Mouse (Mus musculus) hindbrain, postnatal 0 days (tissue): Measurements from ENCODE around the gene Aktip. TPM values are rescaled to one million over a fixed set of nuclear protein-coding genes. Genes with fewer than 3 reads are reported as not detected.

Experiments used
- ATAC-seq: fragments of 200-750 bp; cut with Nextera tagmentation; 2 replicates; pipeline ENCODE4 v1.8.0; 2017; ENCODE audit warnings: mild to moderate bottlenecking, moderate TSS enrichment, moderate library complexity
- DNase-seq: peaks from one replicate; pipeline ENCODE4 v3.0.0-alpha.2; 2015; ENCODE audit warnings: low spot score
- H3K27ac ChIP-seq: fragments of 300-500 bp; sonication (generic); 2 replicates; pipeline ENCODE4 v1.5.1; 2014; ENCODE audit warnings: mild to moderate bottlenecking
- H3K27me3 ChIP-seq: fragments of 300-500 bp; sonication (generic); 2 replicates; pipeline ENCODE4 v1.6.1; 2014; ENCODE audit warnings: low read length, mixed read lengths; ENCODE audit not compliant: insufficient read depth
- H3K36me3 ChIP-seq: fragments of 300-500 bp; sonication (generic); 2 replicates; pipeline ENCODE4 v1.6.1; 2014; ENCODE audit warnings: low read length, mixed read lengths; ENCODE audit not compliant: insufficient read depth
- H3K4me1 ChIP-seq: fragments of 300-500 bp; sonication (generic); 2 replicates; pipeline ENCODE4 v1.6.1; 2014; ENCODE audit warnings: antibody characterized with exemption, low read length, mixed read lengths; ENCODE audit not compliant: insufficient read depth
- H3K4me2 ChIP-seq: fragments of 300-500 bp; sonication (generic); 2 replicates; pipeline ENCODE4 v1.6.1; 2014; ENCODE audit warnings: low read depth, mild to moderate bottlenecking, low read length, moderate library complexity, mixed read lengths
- H3K4me3 ChIP-seq: fragments of 300-500 bp; sonication (generic); 2 replicates; pipeline ENCODE4 v1.5.1; 2014; ENCODE audit warnings: low read length
- H3K9ac ChIP-seq: fragments of 300-500 bp; sonication (generic); replicated peaks from 2 replicates; pipeline ENCODE4 v1.6.1; 2014; ENCODE audit warnings: mild to moderate bottlenecking, low read length, moderate library complexity, mixed read lengths
- H3K9me3 ChIP-seq: fragments of 300-500 bp; sonication (generic); 2 replicates; pipeline ENCODE4 v1.6.1; 2016; ENCODE audit warnings: low read length, mixed read lengths
- CTCF ChIP-seq: IDR thresholded peaks from 2 replicates; pipeline ENCODE4 v1.5.1; 2016; ENCODE audit warnings: antibody characterized with exemption, control low read depth, low read depth
- WGBS: fragments of 180-500 bp; shearing (Covaris S2); extraction: QIAGEN DNeasy Blood & Tissue Kit; methylation state at CpG from one replicate; pipeline ENCODE4 v1.1.7; 2014; 5-methylcytosine and 5-hydroxymethylcytosine counted together
- polyA plus RNA-seq: library from polyadenylated mRNA; unstranded; fragments of >200 nt; fragmentation: Nextera tagmentation; extraction: Ambion mirVana; gene quantifications from 2 replicates; pipeline ENCODE4 v1.2.1, GENCODE M21; 2015
- total RNA-seq: library from RNA; depleted of rRNA; stranded (reverse); fragments of >200 nt; gene quantifications from 2 replicates; pipeline ENCODE4 v1.2.3, GENCODE M21; 2014

Gene Aktip
- total and polyA plus RNA-seq, 2 experiments from 2014 or later = 134 to 186 TPM

GRCm38 (mm10) chr8:91114910-91115309 is 84.9 kb downstream of the Aktip start:
- Histone ChIP-seq H3K9me3 (no peaks in the 10 kb centered on the region), H3K4me2 (no peak overlapping the region), H3K9ac (no peak overlapping the region), H3K4me1 (no peaks in the 10 kb centered on the region), H3K4me3 (no peak overlapping the region), H3K36me3 (peaks cover 49% of the 10 kb centered on the region), H3K27me3 (no peaks in the 10 kb centered on the region), H3K27ac (no peak overlapping the region)
- WGBS = 74% methylated on average over 11 of the region's 11 CpGs
- DNase-seq (no peak), ATAC-seq (no peak)
- no peak for TF ChIP-seq CTCF

DNA sequence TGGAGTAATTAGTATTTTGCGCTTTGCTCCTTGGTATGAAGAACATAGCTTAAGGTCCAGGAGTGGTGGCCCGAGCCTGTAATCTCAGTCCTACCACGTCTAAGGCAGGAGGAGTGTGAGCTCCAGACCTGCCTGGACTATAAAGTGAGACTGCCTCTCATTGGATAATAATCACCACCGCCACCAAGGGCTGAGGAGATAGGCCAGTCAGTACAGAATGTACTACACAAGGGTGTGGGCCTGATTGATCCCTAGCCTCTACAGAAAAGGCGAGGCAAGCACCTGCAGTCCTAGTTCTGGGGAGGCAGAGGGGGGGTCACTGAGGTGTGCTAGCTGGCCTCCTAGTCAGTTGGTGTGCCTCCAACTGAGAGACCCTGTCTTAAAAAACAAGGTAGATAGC is 85.3 kb downstream of the Aktip start:
- 94% methylated on average over 5 of the region's 5 CpGs for WGBS
- no peaks in the 10 kb centered on the region for H3K4me1 ChIP-seq
- ATAC-seq = no peak

DNA sequence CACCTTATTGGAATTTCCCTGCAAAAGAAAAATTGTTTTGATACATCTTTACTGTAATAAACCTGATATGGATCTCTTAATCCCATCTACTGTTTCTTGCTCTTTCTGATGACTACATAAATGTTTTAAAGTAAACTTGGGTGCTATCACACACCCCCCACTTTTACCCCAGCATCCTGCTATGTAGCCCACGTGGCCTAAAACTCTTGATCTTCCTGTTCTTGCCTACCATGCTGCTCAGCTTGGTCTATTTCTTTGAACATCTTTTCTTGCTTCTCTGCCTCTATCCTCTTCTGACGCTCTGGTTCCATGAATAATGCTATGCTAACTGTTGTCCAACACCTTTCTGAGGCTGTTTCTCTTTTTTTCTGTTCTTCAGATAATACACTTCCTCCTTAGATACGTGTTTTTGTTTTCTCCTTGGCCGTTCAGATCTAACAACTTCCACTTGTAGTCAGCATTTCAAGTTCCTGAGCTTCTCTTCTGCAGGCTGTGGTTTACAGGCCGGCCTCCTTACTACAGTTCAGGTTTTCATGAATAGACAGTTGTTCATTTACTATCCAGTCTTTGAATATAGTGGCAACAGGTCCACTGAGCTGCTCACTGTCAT is 87.8 kb downstream of the Aktip start:
- no peaks in the 10 kb centered on the region for H3K27me3 ChIP-seq
- no peaks in the 10 kb centered on the region for H3K4me1 ChIP-seq
- no peak for ATAC-seq
- H3K27ac ChIP-seq = no peak overlapping the region
- no peak for TF ChIP-seq CTCF
- H3K4me2 ChIP-seq = no peak overlapping the region
- H3K9me3 ChIP-seq = no peaks in the 10 kb centered on the region
- WGBS = 93% methylated on average over 5 of the region's 5 CpGs
- no peak overlapping the region for H3K4me3 ChIP-seq
- H3K36me3 ChIP-seq = peaks cover 43% of the 10 kb centered on the region
- no peak for DNase-seq
- H3K9ac ChIP-seq = no peak overlapping the region

More for the DNA sequence above, 85.3 kb downstream of the Aktip start:
- Histone ChIP-seq H3K4me2 (no peak overlapping the region), H3K27me3 (no peaks in the 10 kb centered on the region), H3K4me3 (no peak overlapping the region), H3K36me3 (peaks cover 49% of the 10 kb centered on the region), H3K9me3 (no peaks in the 10 kb centered on the region), H3K27ac (no peak overlapping the region), H3K9ac (no peak overlapping the region)
- no peak for DNase-seq
- no peak for TF ChIP-seq CTCF

- Histone ChIP-seq H3K4me1 (no peaks in the 10 kb centered on the region), H3K27ac (no peak overlapping the region), H3K9ac (no peak overlapping the region), H3K27me3 (no peaks in the 10 kb centered on the region), H3K36me3 (peaks cover 24% of the 10 kb centered on the region; the same call in 1 of the 2 replicates), H3K4me2 (no peak overlapping the region), H3K4me3 (no peak overlapping the region), H3K9me3 (no peaks in the 10 kb centered on the region)
- WGBS = 89% methylated on average over 12 of the region's 12 CpGs
- no peak for DNase-seq
- no peak for TF ChIP-seq CTCF
- no peak for ATAC-seq
Measured at GRCm38 (mm10) chr8:91106271-91106670, 93.5 kb downstream of the Aktip start.

- DNase-seq = no peak
- TF ChIP-seq CTCF = no peak
- Histone ChIP-seq H3K27me3 (no peaks in the 10 kb centered on the region), H3K4me3 (no peak overlapping the region), H3K4me1 (no peaks in the 10 kb centered on the region), H3K27ac (no peak overlapping the region), H3K9ac (no peak overlapping the region), H3K36me3 (peaks cover 15% of the 10 kb centered on the region; the same call in 1 of the 2 replicates), H3K4me2 (no peak overlapping the region), H3K9me3 (no peaks in the 10 kb centered on the region)
- 89% methylated on average over 6 of the region's 6 CpGs for WGBS
- ATAC-seq = no peak
Measured at GRCm38 (mm10) chr8:91098106-91098505, 101.7 kb downstream of the Aktip start.

- no peak for TF ChIP-seq CTCF
- no peak for DNase-seq
- H3K36me3 ChIP-seq = peaks cover 15% of the 10 kb centered on the region; the same call in 1 of the 2 replicates
- no peak overlapping the region for H3K27ac ChIP-seq
- WGBS = 87% methylated on average over 5 of the region's 5 CpGs
- H3K4me1 ChIP-seq = no peaks in the 10 kb centered on the region
- H3K27me3 ChIP-seq = no peaks in the 10 kb centered on the region
- no peaks in the 10 kb centered on the region for H3K9me3 ChIP-seq
- no peak overlapping the region for H3K9ac ChIP-seq
- no peak overlapping the region for H3K4me2 ChIP-seq
- ATAC-seq = no peak
- no peak overlapping the region for H3K4me3 ChIP-seq
Measured at GRCm38 (mm10) chr8:91094135-91094534, 105.6 kb downstream of the Aktip start.

- Histone ChIP-seq H3K4me2 (no peak overlapping the region), H3K36me3 (peaks cover 28% of the 10 kb centered on the region; the same call in 1 of the 2 replicates), H3K27ac (no peak overlapping the region), H3K4me3 (no peak overlapping the region), H3K9ac (no peak overlapping the region), H3K9me3 (no peaks in the 10 kb centered on the region), H3K27me3 (no peaks in the 10 kb centered on the region), H3K4me1 (no peaks in the 10 kb centered on the region)
- WGBS = 91% methylated on average over 2 of the region's 2 CpGs
- no peak for TF ChIP-seq CTCF
- DNase-seq = no peak
- no peak for ATAC-seq
Measured at GRCm38 (mm10) chr8:91089601-91090000, 110.2 kb downstream of the Aktip start.
